ENCODE assay signal across 18 mouse cellular contexts in the genomic region with DNA sequence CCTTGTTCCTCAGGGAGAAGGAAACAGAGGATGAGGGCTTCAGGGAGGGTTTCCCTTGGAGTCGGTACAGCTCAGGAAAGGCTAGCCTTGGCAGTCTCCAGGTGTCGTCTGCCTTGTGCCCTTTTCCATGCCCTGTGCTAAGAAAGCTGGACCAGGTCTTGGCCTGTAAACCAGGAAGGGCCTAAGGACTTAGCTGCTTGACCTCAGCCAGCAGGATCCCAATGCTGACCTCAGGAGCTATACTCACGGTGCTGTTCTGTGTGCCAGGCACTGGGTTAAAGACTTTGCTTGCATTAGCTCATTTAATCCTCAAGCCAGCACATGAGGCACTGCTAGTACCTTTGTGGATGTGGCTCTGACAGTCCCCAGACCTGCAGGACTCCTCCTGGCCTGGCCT. TPM values are rescaled to one million over a fixed set of nuclear protein-coding genes. Genes with fewer than 3 reads are reported as not detected.
DNase-seq lines count a peak whose midpoint lies in the region; ATAC-seq lines count a peak whose summit lies in the region.
"Had no signal": no experiment of that assay in that cellular context is flagged by ENCODE, and none has a peak within 500 bp of the region (broad histone marks: within the 10 kb centered on the region; RNA-seq: fewer than 3 reads in every experiment).

No protein-coding gene starts in this region.

- H3K4me3 ChIP-seq in heart, embryonic 10.5 days, result no peak overlapping the region
- no peak overlapping the region for H3K4me3 ChIP-seq in lung, embryonic 15.5 days
- no peak overlapping the region for H3K4me3 ChIP-seq in limb, embryonic 12.5 days (replicated peaks)
- no peak overlapping the region for H3K4me3 ChIP-seq in stomach, embryonic 16.5 days (replicated peaks; ENCODE audit: low read length)
- H3K4me3 ChIP-seq: forebrain, embryonic 12.5 days; gastrocnemius, adult 2 months; midbrain, embryonic 12.5 days had no signal

- H3K9me3 ChIP-seq in heart, embryonic 10.5 days, result no peaks in the 10 kb centered on the region
- H3K9me3 ChIP-seq in lung, embryonic 15.5 days, result no peaks in the 10 kb centered on the region
- no peaks in the 10 kb centered on the region for H3K9me3 ChIP-seq in limb, embryonic 12.5 days
- no peaks in the 10 kb centered on the region for H3K9me3 ChIP-seq in stomach, embryonic 16.5 days (replicated peaks; ENCODE audit: control insufficient read depth, low read length)
- H3K9me3 ChIP-seq: forebrain, embryonic 12.5 days; midbrain, embryonic 12.5 days had no signal

- peaks cover 67% of the 10 kb centered on the region for H3K4me1 ChIP-seq in heart, embryonic 10.5 days
- peaks cover 51% of the 10 kb centered on the region for H3K4me1 ChIP-seq in lung, embryonic 15.5 days
- peaks cover 44% of the 10 kb centered on the region for H3K4me1 ChIP-seq in limb, embryonic 12.5 days (replicated peaks)
- peaks cover 32% of the 10 kb centered on the region for H3K4me1 ChIP-seq in stomach, embryonic 16.5 days (ENCODE audit: control insufficient read depth, insufficient read depth, low read length)

- intact Hi-C loops in heart, postnatal 36 days (cut with DNase I), result no loop called here

- 81% methylated on average over 3 of the region's 3 CpGs for WGBS in heart, embryonic 10.5 days
- WGBS in lung, embryonic 15.5 days, result 67% methylated on average over 3 of the region's 3 CpGs
- WGBS in limb, embryonic 12.5 days, result 71% methylated on average over 3 of the region's 3 CpGs
- WGBS in stomach, embryonic 16.5 days, result 63% methylated on average over 3 of the region's 3 CpGs

- peaks cover 1% of the 10 kb centered on the region; the same call in 1 of the 2 replicates for H3K27me3 ChIP-seq in heart, embryonic 10.5 days (ENCODE audit: insufficient read depth, poor library complexity, severe bottlenecking)
- no peaks in the 10 kb centered on the region for H3K27me3 ChIP-seq in lung, embryonic 15.5 days
- H3K27me3 ChIP-seq in limb, embryonic 12.5 days, result no peaks in the 10 kb centered on the region
- H3K27me3 ChIP-seq in stomach, embryonic 16.5 days (ENCODE audit: control insufficient read depth, insufficient read depth, low read length), result no peaks in the 10 kb centered on the region
- H3K27me3 ChIP-seq: forebrain, embryonic 12.5 days had no signal

- no peak for DNase-seq in heart, embryonic 10.5 days (ENCODE audit: low spot score)
- no peak for DNase-seq in heart, postnatal 36 days
- no peak for DNase-seq in lung, postnatal 25 days (ENCODE audit: low spot score)
- no peak for DNase-seq in urinary bladder, postnatal 14 days (ENCODE audit: low spot score)
- no peak for DNase-seq in thymus, postnatal 25 days
- DNase-seq: cerebellum, adult 2 months; gastrocnemius, adult 2 months; kidney, postnatal 10 days; lung, adult 18-20 months had no signal

- H3K36me3 ChIP-seq in heart, embryonic 10.5 days, result no peaks in the 10 kb centered on the region
- no peaks in the 10 kb centered on the region for H3K36me3 ChIP-seq in lung, embryonic 15.5 days
- H3K36me3 ChIP-seq in limb, embryonic 12.5 days, result no peaks in the 10 kb centered on the region
- H3K36me3 ChIP-seq in stomach, embryonic 16.5 days (ENCODE audit: control insufficient read depth, insufficient read depth, low read length), result no peaks in the 10 kb centered on the region
- H3K36me3 ChIP-seq: forebrain, embryonic 12.5 days; midbrain, embryonic 12.5 days had no signal

- no peak for ATAC-seq in lung, embryonic 15.5 days (ENCODE audit: borderline replicate concordance, extremely low read depth, low FRiP score, low TSS enrichment)
- no peak for ATAC-seq in limb, embryonic 12.5 days (ENCODE audit: insufficient number of reproducible peaks, insufficient read depth, low FRiP score, low TSS enrichment, low read depth)
- ATAC-seq in stomach, embryonic 16.5 days (ENCODE audit: insufficient read depth, low FRiP score), result no peak
- ATAC-seq: inflammation-experienced regulatory T-cells, adult 6 months had no signal

- H3K4me2 ChIP-seq in lung, embryonic 15.5 days, result no peak overlapping the region
- no peak overlapping the region for H3K4me2 ChIP-seq in limb, embryonic 12.5 days
- no peak overlapping the region for H3K4me2 ChIP-seq in stomach, embryonic 16.5 days (ENCODE audit: low read depth, low read length)
- H3K4me2 ChIP-seq: forebrain, embryonic 12.5 days; midbrain, embryonic 12.5 days had no signal

- peak overlapping the region; percentile 87 for H3K27ac ChIP-seq in heart, embryonic 10.5 days
- H3K27ac ChIP-seq in lung, embryonic 15.5 days, result peak overlapping the region; percentile 50
- H3K27ac ChIP-seq in limb, embryonic 12.5 days, result peak overlapping the region; percentile 67
- H3K27ac ChIP-seq in stomach, embryonic 16.5 days (ENCODE audit: low read length), result peak overlapping the region; percentile 26; the same call in 1 of the 2 replicates
- H3K27ac ChIP-seq: forebrain, embryonic 12.5 days; midbrain, embryonic 12.5 days had no signal

- 0 out of 2 replicates have a peak overlapping the region, but pooled peaks have one; percentile 8 for H3K9ac ChIP-seq in lung, embryonic 15.5 days
- no peak overlapping the region for H3K9ac ChIP-seq in limb, embryonic 12.5 days (replicated peaks)
- 0 out of 2 replicates have a peak overlapping the region, but pooled peaks have one; percentile 7 for H3K9ac ChIP-seq in stomach, embryonic 16.5 days (ENCODE audit: low read length)
- H3K9ac ChIP-seq: forebrain, embryonic 12.5 days; midbrain, embryonic 12.5 days had no signal

RNA-seq across cellular contexts. Expression of gene Zdhhc19, which starts 15.3 kb away (rescaled TPM):
- not detected in 2 replicates for polyA plus RNA-seq in heart, embryonic 10.5 days (2016; fragmentation: Nextera tagmentation; extraction: Ambion mirVana)
- not detected for total RNA-seq in heart, postnatal 36 days (2021)
- polyA plus RNA-seq in lung, embryonic 15.5 days (2015; fragmentation: Nextera tagmentation; extraction: Ambion mirVana), result not detected in 2 replicates
- not detected in 2 replicates for polyA plus RNA-seq in limb, embryonic 12.5 days (2016; fragmentation: Nextera tagmentation; extraction: Ambion mirVana)
- 0.29 and 0.37 TPM in 2 replicates for polyA plus RNA-seq in stomach, embryonic 16.5 days (2015; fragmentation: Nextera tagmentation; extraction: Ambion mirVana)
- total RNA-seq: gastrocnemius, adult 2 months had no signal
- polyA plus RNA-seq: cerebellum, adult 2 months; forebrain, embryonic 12.5 days; heart, embryonic 16.5 days; midbrain, embryonic 12.5 days; neural tube, embryonic 11.5 days; spleen, adult 2 months had no signal

RNA-seq across cellular contexts. Expression of gene Slc51a, which starts 23.7 kb away (rescaled TPM):
- 4.2 and 5.1 TPM in 2 replicates for polyA plus RNA-seq in heart, embryonic 10.5 days (2016; fragmentation: Nextera tagmentation; extraction: Ambion mirVana)
- total RNA-seq in heart, postnatal 36 days (2021), result under 1 TPM; 0.38 to 0.44 TPM
- polyA plus RNA-seq in lung, embryonic 15.5 days (2015; fragmentation: Nextera tagmentation; extraction: Ambion mirVana), result 0.08 and 0.39 TPM in 2 replicates
- 0.31 and 0.38 TPM in 2 replicates for polyA plus RNA-seq in limb, embryonic 12.5 days (2016; fragmentation: Nextera tagmentation; extraction: Ambion mirVana)
- 9.5 and 12.0 TPM in 2 replicates for polyA plus RNA-seq in stomach, embryonic 16.5 days (2015; fragmentation: Nextera tagmentation; extraction: Ambion mirVana)
- total RNA-seq: gastrocnemius, adult 2 months had no signal
- polyA plus RNA-seq: inflammation-experienced regulatory T-cells, adult 6 months; spleen, adult 2 months had no signal

Comparison
In these comparisons a context has a peak if more than half of its experiments do, and no peak if none do; other contexts are left out.
1. H3K27ac ChIP-seq: peak in every context shown above with its lines; median percentile 87 in heart, embryonic 10.5 days; 67 in limb, embryonic 12.5 days; 50 in lung, embryonic 15.5 days; 26 in stomach, embryonic 16.5 days.